Mouse (Mus musculus) bone marrow macrophage, adult 2 months (primary cell): ENCODE measurements at regions not wholly inside any gene's neighbourhood (a gene's known extent, or its start where the extent isn't known, plus 50 kb on each side); places are given as distances from the start of the nearest gene placed in this dataset.

ENCODE experiments used
- H3K27ac ChIP-seq: 2 replicates; pipeline ENCODE4 v1.5.1; 2012; ENCODE audit warnings: low read depth, low read length; ENCODE audit not compliant: insufficient read depth
- H3K4me1 ChIP-seq: 2 replicates; pipeline ENCODE4 v1.6.1; 2012; ENCODE audit warnings: low read length; ENCODE audit not compliant: control insufficient read depth, insufficient read depth
- H3K4me3 ChIP-seq: 2 replicates; pipeline ENCODE4 v1.5.1; 2012; ENCODE audit warnings: mild to moderate bottlenecking, low read length, moderate library complexity; ENCODE audit not compliant: insufficient read depth
- CTCF ChIP-seq: IDR thresholded peaks from 2 replicates; pipeline ENCODE4 v1.5.1; 2012; ENCODE audit warnings: low read depth, mild to moderate bottlenecking, low read length, moderate library complexity
- POLR2A ChIP-seq: IDR thresholded peaks from 2 replicates; pipeline ENCODE4 v1.6.1; 2012; ENCODE audit warnings: mild to moderate bottlenecking, low read depth, low read length, borderline replicate concordance

GRCm38 (mm10) chr14:106593352-106593751 is 487.4 kb downstream of the Trim52 start:
- Histone ChIP-seq H3K4me1 (no peaks in the 10 kb centered on the region), H3K4me3 (no peak overlapping the region), H3K27ac (no peak overlapping the region)
- no peak for TF ChIP-seq POLR2A
- no peak for TF ChIP-seq CTCF

- no peak overlapping the region for H3K27ac ChIP-seq
- H3K4me1 ChIP-seq, result no peaks in the 10 kb centered on the region
- TF ChIP-seq POLR2A, result no peak
- TF ChIP-seq CTCF, result no peak
- no peak overlapping the region for H3K4me3 ChIP-seq
These were observed 488.0 kb downstream of the Trim52 start for GRCm38 (mm10) chr14:106593980-106594379.

DNA sequence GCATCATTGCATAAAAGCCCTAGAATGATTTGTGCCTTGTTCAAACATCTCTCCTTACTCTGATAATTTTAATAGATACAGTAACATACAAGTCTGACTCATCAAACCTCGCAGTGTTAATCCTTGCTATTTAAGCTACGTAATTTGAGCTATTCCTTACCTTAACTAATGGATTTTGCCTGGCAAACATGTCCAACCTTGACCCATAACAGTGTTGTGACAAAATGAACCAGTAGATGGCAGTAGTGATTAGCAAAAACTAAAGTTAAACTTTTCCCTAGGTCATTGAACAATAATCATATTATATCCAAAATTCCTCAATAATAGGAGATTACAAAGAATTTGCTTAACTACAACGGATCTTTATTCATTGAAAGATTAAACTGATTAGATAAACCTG is 501.0 kb downstream of the Trim52 start:
- Histone ChIP-seq H3K27ac (no peak overlapping the region), H3K4me1 (no peaks in the 10 kb centered on the region), H3K4me3 (no peak overlapping the region)
- TF ChIP-seq POLR2A, result no peak
- TF ChIP-seq CTCF, result no peak

- H3K4me1 ChIP-seq, result no peaks in the 10 kb centered on the region
- no peak overlapping the region for H3K27ac ChIP-seq
- no peak overlapping the region for H3K4me3 ChIP-seq
- TF ChIP-seq CTCF (no peak), POLR2A (no peak)
These were observed 502.4 kb downstream of the Trim52 start for GRCm38 (mm10) chr14:106608341-106608927.
